Mouse (Mus musculus) E14TG2a.4 (cell line): ENCODE measurements around the gene Nipal3.

Experiments
- H3K27me3 ChIP-seq: 2 replicates; pipeline ENCODE4 v1.6.1; 2014; ENCODE audit warnings: low read length, control low read depth; ENCODE audit not compliant: insufficient read depth
- H3K36me3 ChIP-seq: 2 replicates; pipeline ENCODE4 v1.6.1; 2014; ENCODE audit warnings: low read length, control low read depth; ENCODE audit not compliant: insufficient read depth
- H3K4me1 ChIP-seq: replicated peaks from 2 replicates; pipeline ENCODE4 v1.6.1; 2014; ENCODE audit warnings: low read depth, low read length, control low read depth
- H3K4me3 ChIP-seq: replicated peaks from 2 replicates; pipeline ENCODE4 v1.5.1; 2014; ENCODE audit warnings: mild to moderate bottlenecking, low read length
- H3K9me3 ChIP-seq: 2 replicates; pipeline ENCODE4 v1.6.1; 2014; ENCODE audit warnings: low read length, control low read depth
- CTCF ChIP-seq: conservative IDR thresholded peaks from 2 replicates; pipeline ENCODE4 v1.5.1; 2014; ENCODE audit warnings: low read length
- NANOG ChIP-seq: IDR thresholded peaks from 2 replicates; pipeline ENCODE4 v1.6.1; 2014; ENCODE audit warnings: borderline replicate concordance, low read length, mixed read lengths
- POU5F1 ChIP-seq: IDR thresholded peaks from 2 replicates; pipeline ENCODE4 v1.6.1; 2014; ENCODE audit warnings: low read length, borderline replicate concordance

Gene Nipal3

DNA sequence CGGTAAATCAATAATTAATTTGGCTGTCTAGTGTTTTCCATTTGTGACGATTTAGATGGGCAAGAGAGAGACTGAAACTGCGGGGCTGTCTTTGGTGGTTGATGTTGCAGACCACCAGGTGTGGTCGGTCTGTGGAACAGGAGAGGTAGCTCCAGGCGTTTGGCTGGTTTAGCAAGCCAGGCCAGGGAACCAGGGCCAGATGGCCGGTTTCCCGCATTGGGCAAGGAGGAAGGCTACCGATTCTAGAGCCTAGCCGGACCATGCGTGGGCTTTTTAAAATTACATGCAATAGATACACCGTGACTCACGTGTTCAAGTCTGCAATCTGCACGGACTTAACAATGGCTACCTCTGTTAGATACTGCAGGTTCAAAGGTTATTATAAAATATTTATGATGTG, 73.9 kb downstream of the Nipal3 start:
- peak overlapping the region; percentile 81 for H3K4me3 ChIP-seq
- H3K27me3 ChIP-seq = no peaks in the 10 kb centered on the region
- H3K4me1 ChIP-seq = peaks cover 76% of the 10 kb centered on the region
- peaks cover 77% of the 10 kb centered on the region for H3K36me3 ChIP-seq
- no peak for TF ChIP-seq CTCF
- TF ChIP-seq NANOG = no peak
- no peak for TF ChIP-seq POU5F1
- no peaks in the 10 kb centered on the region for H3K9me3 ChIP-seq

DNA sequence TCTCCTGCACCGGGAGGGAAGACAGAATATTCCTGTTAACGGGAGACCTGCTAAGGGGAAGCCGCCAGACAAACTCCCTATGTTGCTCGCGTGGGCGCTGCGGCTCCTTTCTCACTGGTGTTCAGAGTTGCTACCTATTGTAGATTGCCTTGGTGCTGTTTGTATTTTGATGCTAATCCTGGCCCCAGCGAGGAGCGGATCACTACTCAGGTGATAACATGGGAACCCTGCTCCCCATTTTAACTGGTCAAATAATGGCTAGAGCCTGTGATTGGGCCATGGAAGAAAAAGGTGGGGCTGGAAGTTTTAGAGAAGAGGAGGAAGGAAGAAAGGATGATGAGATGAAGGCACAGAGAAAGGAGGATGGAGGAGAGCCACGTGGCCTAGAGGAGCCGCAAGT, 74.4 kb downstream of the Nipal3 start:
- Histone ChIP-seq H3K27me3 (no peaks in the 10 kb centered on the region), H3K36me3 (peaks cover 77% of the 10 kb centered on the region), H3K9me3 (no peaks in the 10 kb centered on the region), H3K4me1 (peaks cover 81% of the 10 kb centered on the region), H3K4me3 (peak overlapping the region; percentile 81)
- TF ChIP-seq CTCF = no peak
- TF ChIP-seq NANOG = no peak
- TF ChIP-seq POU5F1 = no peak

DNA sequence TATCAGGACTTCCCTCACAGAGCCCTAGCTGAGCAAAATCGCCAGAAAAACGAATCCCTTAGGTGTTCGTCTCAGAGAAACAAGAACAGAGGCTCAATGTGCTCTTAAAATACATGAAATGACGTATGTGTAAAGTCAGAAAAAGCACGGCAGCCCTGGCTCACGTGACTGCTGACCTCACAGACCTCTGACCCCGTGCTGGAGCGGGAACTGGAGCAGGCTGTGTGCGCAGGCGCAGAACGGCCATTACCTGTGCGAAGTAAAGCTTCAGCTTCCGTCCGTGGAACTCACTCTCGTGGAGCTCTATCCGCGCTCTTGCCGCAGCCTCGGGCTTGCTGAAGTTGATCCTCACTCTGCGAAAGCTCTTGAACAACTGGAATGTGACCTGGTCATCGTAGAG, 74.8 kb downstream of the Nipal3 start:
- Histone ChIP-seq H3K27me3 (no peaks in the 10 kb centered on the region), H3K36me3 (peaks cover 77% of the 10 kb centered on the region), H3K4me1 (peaks cover 83% of the 10 kb centered on the region), H3K4me3 (peak overlapping the region; percentile 81), H3K9me3 (no peaks in the 10 kb centered on the region)
- TF ChIP-seq CTCF (no peak), NANOG (no peak), POU5F1 (no peak)

DNA sequence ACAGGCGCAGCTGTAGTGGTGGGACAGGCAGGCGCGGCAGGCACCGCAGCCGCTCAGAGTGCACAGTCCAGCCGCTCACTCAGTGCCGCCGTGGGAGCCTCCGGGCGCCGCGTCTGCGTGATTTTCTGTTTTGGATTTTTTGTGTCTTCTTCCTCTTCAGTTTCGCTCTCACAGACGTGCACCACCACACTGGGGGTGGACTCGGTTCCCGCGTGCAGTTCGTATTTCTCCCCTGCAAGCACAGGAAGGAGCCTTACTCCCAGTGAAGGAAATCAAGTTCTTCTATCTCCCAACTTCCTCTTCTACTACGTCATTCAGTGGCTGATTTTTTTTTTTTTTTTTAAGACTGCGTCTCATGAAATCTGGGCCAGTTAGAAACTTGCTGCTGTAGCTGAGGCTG, 78.5 kb downstream of the Nipal3 start:
- H3K9me3 ChIP-seq = no peaks in the 10 kb centered on the region
- 0 out of 2 replicates have a peak overlapping the region, but pooled peaks have one; percentile 20 for H3K4me3 ChIP-seq
- H3K27me3 ChIP-seq = no peaks in the 10 kb centered on the region
- peaks cover 59% of the 10 kb centered on the region for H3K36me3 ChIP-seq
- peaks cover 90% of the 10 kb centered on the region for H3K4me1 ChIP-seq
- TF ChIP-seq POU5F1 (no peak), NANOG (no peak), CTCF (no peak)

DNA sequence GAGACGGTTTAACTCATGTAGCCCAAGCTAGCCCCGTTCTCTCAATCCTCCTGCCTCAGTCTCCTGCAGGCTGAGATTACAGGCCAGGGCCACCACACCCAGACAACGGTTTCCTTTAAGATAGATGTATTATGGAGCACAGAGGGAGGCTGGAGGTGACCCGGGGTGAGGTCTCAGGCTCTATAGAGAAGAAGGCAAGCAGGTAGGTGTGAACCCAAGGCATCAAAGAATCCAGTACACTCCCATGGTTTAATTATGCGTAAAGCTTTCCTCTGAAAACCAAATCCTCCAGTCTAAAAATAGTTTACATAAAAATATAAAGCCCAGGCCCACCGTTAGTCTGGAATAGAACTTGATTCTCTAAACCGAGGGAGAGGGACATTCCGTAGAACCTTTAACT, 81.3 kb downstream of the Nipal3 start:
- H3K4me3 ChIP-seq = no peak overlapping the region
- TF ChIP-seq NANOG = no peak
- no peak for TF ChIP-seq POU5F1
- TF ChIP-seq CTCF = no peak
- H3K27me3 ChIP-seq = no peaks in the 10 kb centered on the region
- H3K36me3 ChIP-seq = peaks cover 47% of the 10 kb centered on the region
- H3K9me3 ChIP-seq = no peaks in the 10 kb centered on the region; the same call in 1 of the 2 replicates
- peaks cover 70% of the 10 kb centered on the region for H3K4me1 ChIP-seq

DNA sequence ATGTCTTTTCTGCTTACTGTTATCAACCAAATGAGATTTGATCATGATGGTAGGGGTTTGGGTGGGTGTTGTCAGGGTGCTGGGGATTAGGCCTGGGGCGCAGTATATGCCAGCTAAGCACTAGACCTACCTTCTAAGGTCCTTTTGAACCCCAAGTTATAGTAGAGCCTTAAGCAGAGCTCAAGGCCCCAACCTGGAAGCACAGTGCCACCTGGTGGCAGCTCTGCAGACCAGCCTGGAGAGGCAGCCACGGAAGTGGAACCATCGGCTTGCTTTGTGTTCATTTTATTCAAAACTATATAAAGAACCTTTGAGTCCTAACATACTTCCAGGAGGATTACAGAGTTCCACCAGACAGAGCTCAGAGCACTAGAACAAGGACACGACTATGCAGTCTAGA, 83.2 kb downstream of the Nipal3 start:
- TF ChIP-seq CTCF = peak; percentile 76
- no peak for TF ChIP-seq NANOG
- Histone ChIP-seq H3K9me3 (no peaks in the 10 kb centered on the region; the same call in 1 of the 2 replicates), H3K27me3 (no peaks in the 10 kb centered on the region), H3K36me3 (peaks cover 32% of the 10 kb centered on the region), H3K4me1 (peaks cover 52% of the 10 kb centered on the region), H3K4me3 (no peak overlapping the region)

- Histone ChIP-seq H3K36me3 (no peaks in the 10 kb centered on the region), H3K27me3 (no peaks in the 10 kb centered on the region), H3K4me3 (no peak overlapping the region), H3K4me1 (peaks cover 18% of the 10 kb centered on the region), H3K9me3 (no peaks in the 10 kb centered on the region; the same call in 1 of the 2 replicates)
- no peak for TF ChIP-seq NANOG
- TF ChIP-seq CTCF = no peak
- TF ChIP-seq POU5F1 = no peak
Observed at GRCm38 (mm10) chr4:135406180-135406579, 88.7 kb downstream of the Nipal3 start.

GRCm38 (mm10) chr4:135404916-135405315, 89.9 kb downstream of the Nipal3 start:
- TF ChIP-seq POU5F1 = no peak
- TF ChIP-seq CTCF = no peak
- no peak for TF ChIP-seq NANOG
- Histone ChIP-seq H3K36me3 (no peaks in the 10 kb centered on the region), H3K4me3 (no peak overlapping the region), H3K9me3 (no peaks in the 10 kb centered on the region), H3K27me3 (no peaks in the 10 kb centered on the region), H3K4me1 (peaks cover 18% of the 10 kb centered on the region)

DNA sequence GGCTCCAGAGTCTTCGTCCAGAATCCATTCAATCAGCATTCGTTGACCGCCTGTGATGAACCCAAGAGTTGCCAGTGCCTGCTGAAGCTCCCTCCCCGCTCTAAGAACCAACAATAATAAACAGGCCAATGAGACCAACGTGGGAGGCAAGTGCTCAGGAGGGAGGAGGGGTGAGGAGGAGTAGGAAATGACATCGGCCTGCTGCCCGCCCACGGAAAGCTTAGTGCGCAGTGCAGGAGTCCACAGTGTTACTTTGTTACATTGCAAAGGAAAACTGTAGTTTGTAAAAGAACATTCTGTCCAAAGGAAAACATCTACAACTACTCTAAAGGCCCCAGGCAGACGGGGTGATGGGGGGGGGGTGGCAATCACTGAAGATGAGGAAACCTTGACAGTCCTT, 90.8 kb downstream of the Nipal3 start:
- no peaks in the 10 kb centered on the region for H3K9me3 ChIP-seq
- peaks cover 18% of the 10 kb centered on the region for H3K4me1 ChIP-seq
- peaks cover 4% of the 10 kb centered on the region; the same call in 1 of the 2 replicates for H3K27me3 ChIP-seq
- no peak overlapping the region for H3K4me3 ChIP-seq
- H3K36me3 ChIP-seq = no peaks in the 10 kb centered on the region
- no peak for TF ChIP-seq POU5F1
- TF ChIP-seq CTCF = no peak
- no peak for TF ChIP-seq NANOG
